Mouse (Mus musculus) embryonic facial prominence, embryonic 11.5 days (tissue): ENCODE measurements around the gene Lhfp. TPM values are rescaled to one million over a fixed set of nuclear protein-coding genes. Genes with fewer than 3 reads are reported as not detected.

ENCODE experiments used
- ATAC-seq: fragments of 200-750 bp; cut with Nextera tagmentation; replicated peaks from 2 replicates; pipeline ENCODE4 v1.8.0; 2017; ENCODE audit warnings: low read depth; ENCODE audit not compliant: insufficient number of reproducible peaks, low FRiP score, low TSS enrichment
- DNase-seq: peaks from one replicate; pipeline ENCODE4 v3.0.0-alpha.2; 2015; ENCODE audit warnings: low spot score
- H3K27ac ChIP-seq: fragments of 300-500 bp; sonication (generic); replicated peaks from 2 replicates; pipeline ENCODE4 v1.5.1; 2014; ENCODE audit warnings: mild to moderate bottlenecking, low read depth, low read length, control low read depth
- H3K27me3 ChIP-seq: fragments of 300-500 bp; sonication (generic); 2 replicates; pipeline ENCODE4 v1.6.1; 2014; ENCODE audit warnings: mild to moderate bottlenecking, low read length, moderate library complexity, mixed read lengths; ENCODE audit not compliant: control insufficient read depth, insufficient read depth
- H3K36me3 ChIP-seq: fragments of 300-500 bp; sonication (generic); replicated peaks from 2 replicates; pipeline ENCODE4 v1.6.1; 2014; ENCODE audit warnings: low read depth, mild to moderate bottlenecking, low read length, moderate library complexity, mixed read lengths; ENCODE audit not compliant: control insufficient read depth, insufficient read depth
- H3K4me1 ChIP-seq: fragments of 300-500 bp; sonication (generic); 2 replicates; pipeline ENCODE4 v1.6.1; 2014; ENCODE audit warnings: low read length, mixed read lengths; ENCODE audit not compliant: control insufficient read depth, insufficient read depth
- H3K4me2 ChIP-seq: fragments of 300-500 bp; sonication (generic); 2 replicates; pipeline ENCODE4 v1.6.1; 2014; ENCODE audit warnings: low read depth, mild to moderate bottlenecking, control low read depth, low read length, moderate library complexity
- H3K4me3 ChIP-seq: fragments of 300-500 bp; sonication (generic); 2 replicates; pipeline ENCODE4 v1.5.1; 2014; ENCODE audit warnings: low read depth, low read length, control low read depth
- H3K9ac ChIP-seq: fragments of 300-500 bp; sonication (generic); replicated peaks from 2 replicates; pipeline ENCODE4 v1.6.1; 2014; ENCODE audit warnings: mild to moderate bottlenecking, control low read depth, low read length
- H3K9me3 ChIP-seq: fragments of 300-500 bp; sonication (generic); replicated peaks from 2 replicates; pipeline ENCODE4 v1.6.1; 2016; ENCODE audit warnings: mild to moderate bottlenecking, low read length, inconsistent platforms, mixed read lengths; ENCODE audit not compliant: control insufficient read depth
- WGBS: fragments of 180-500 bp; shearing (Covaris S2); extraction: QIAGEN DNeasy Blood & Tissue Kit; methylation state at CpG from one replicate; pipeline ENCODE4 v1.1.7; 2014; 5-methylcytosine and 5-hydroxymethylcytosine counted together
- polyA plus RNA-seq: library from polyadenylated mRNA; unstranded; fragments of >200 nt; fragmentation: Nextera tagmentation; extraction: Ambion mirVana; gene quantifications from 2 replicates; pipeline ENCODE4 v1.2.1, GENCODE M21; 2014

The Lhfp gene
- polyA plus RNA-seq, 1 experiment from 2014 or later, result 29.2 TPM

GRCm38 (mm10) chr3:53139642-53140041 lies 98.3 kb downstream of the Lhfp start:
- ATAC-seq (no peak), DNase-seq (no peak)
- Histone ChIP-seq H3K27ac (no peak overlapping the region), H3K4me3 (no peak overlapping the region), H3K9ac (no peak overlapping the region), H3K36me3 (no peaks in the 10 kb centered on the region), H3K9me3 (no peaks in the 10 kb centered on the region), H3K4me2 (no peak overlapping the region), H3K4me1 (no peaks in the 10 kb centered on the region), H3K27me3 (no peaks in the 10 kb centered on the region)
- WGBS, result 87% methylated on average over 5 of the region's 5 CpGs

GRCm38 (mm10) chr3:53142528-53142927 lies 101.2 kb downstream of the Lhfp start:
- Histone ChIP-seq H3K9ac (no peak overlapping the region), H3K4me3 (no peak overlapping the region), H3K9me3 (no peaks in the 10 kb centered on the region), H3K4me1 (no peaks in the 10 kb centered on the region), H3K27ac (no peak overlapping the region), H3K36me3 (no peaks in the 10 kb centered on the region), H3K27me3 (no peaks in the 10 kb centered on the region), H3K4me2 (no peak overlapping the region)
- ATAC-seq (no peak), DNase-seq (no peak)
- WGBS, result 79% methylated on average over 9 of the region's 9 CpGs

- no peaks in the 10 kb centered on the region for H3K36me3 ChIP-seq
- no peaks in the 10 kb centered on the region for H3K9me3 ChIP-seq
- no peaks in the 10 kb centered on the region for H3K4me1 ChIP-seq
- no peak for ATAC-seq
- no peak overlapping the region for H3K4me3 ChIP-seq
- H3K4me2 ChIP-seq, result no peak overlapping the region
- 68% methylated on average over 2 of the region's 2 CpGs for WGBS
- no peak overlapping the region for H3K9ac ChIP-seq
- no peak overlapping the region for H3K27ac ChIP-seq
- no peaks in the 10 kb centered on the region for H3K27me3 ChIP-seq
- no peak for DNase-seq
Observed at GRCm38 (mm10) chr3:53145526-53145925, 104.2 kb downstream of the Lhfp start.

GRCm38 (mm10) chr3:53145946-53146345 lies 104.6 kb downstream of the Lhfp start:
- Histone ChIP-seq H3K4me1 (no peaks in the 10 kb centered on the region), H3K36me3 (no peaks in the 10 kb centered on the region), H3K27ac (no peak overlapping the region), H3K9ac (no peak overlapping the region), H3K4me2 (no peak overlapping the region), H3K27me3 (no peaks in the 10 kb centered on the region), H3K4me3 (no peak overlapping the region), H3K9me3 (no peaks in the 10 kb centered on the region)
- 84% methylated on average over 5 of the region's 5 CpGs for WGBS
- DNase-seq (no peak), ATAC-seq (no peak)

GRCm38 (mm10) chr3:53147001-53147400 lies 105.7 kb downstream of the Lhfp start:
- Histone ChIP-seq H3K27ac (no peak overlapping the region), H3K4me3 (no peak overlapping the region), H3K4me1 (no peaks in the 10 kb centered on the region), H3K4me2 (no peak overlapping the region), H3K27me3 (no peaks in the 10 kb centered on the region), H3K9me3 (no peaks in the 10 kb centered on the region), H3K36me3 (no peaks in the 10 kb centered on the region), H3K9ac (no peak overlapping the region)
- no peak for DNase-seq
- no peak for ATAC-seq
- WGBS, result 81% methylated on average over 5 of the region's 5 CpGs

- no peak for DNase-seq
- 94% methylated on average over 3 of the region's 3 CpGs for WGBS
- Histone ChIP-seq H3K9ac (no peak overlapping the region), H3K27me3 (no peaks in the 10 kb centered on the region), H3K9me3 (no peaks in the 10 kb centered on the region), H3K4me2 (no peak overlapping the region), H3K4me1 (no peaks in the 10 kb centered on the region), H3K36me3 (no peaks in the 10 kb centered on the region), H3K27ac (no peak overlapping the region), H3K4me3 (no peak overlapping the region)
- ATAC-seq, result no peak
Observed at GRCm38 (mm10) chr3:53148751-53149150, 107.4 kb downstream of the Lhfp start.

GRCm38 (mm10) chr3:53149625-53150320 lies 108.4 kb downstream of the Lhfp start:
- 94% methylated on average over 7 of the region's 7 CpGs for WGBS
- no peak overlapping the region for H3K4me3 ChIP-seq
- no peak for ATAC-seq
- no peak for DNase-seq
- H3K9ac ChIP-seq, result no peak overlapping the region
- no peaks in the 10 kb centered on the region for H3K27me3 ChIP-seq
- no peak overlapping the region for H3K27ac ChIP-seq
- H3K4me1 ChIP-seq, result no peaks in the 10 kb centered on the region
- H3K36me3 ChIP-seq, result no peaks in the 10 kb centered on the region
- H3K4me2 ChIP-seq, result no peak overlapping the region
- H3K9me3 ChIP-seq, result no peaks in the 10 kb centered on the region

- no peak overlapping the region for H3K4me2 ChIP-seq
- DNase-seq (no peak), ATAC-seq (no peak)
- H3K27me3 ChIP-seq, result no peaks in the 10 kb centered on the region
- no peak overlapping the region for H3K9ac ChIP-seq
- H3K36me3 ChIP-seq, result no peaks in the 10 kb centered on the region
- no peak overlapping the region for H3K4me3 ChIP-seq
- H3K9me3 ChIP-seq, result no peaks in the 10 kb centered on the region
- WGBS, result 57% methylated on average over 1 of the region's 1 CpGs
- no peak overlapping the region for H3K27ac ChIP-seq
- H3K4me1 ChIP-seq, result no peaks in the 10 kb centered on the region
Observed at GRCm38 (mm10) chr3:53151081-53151480, 109.8 kb downstream of the Lhfp start.
